Comparison of ENCODE assay signal across 8 mouse cellular contexts in the genomic region with DNA sequence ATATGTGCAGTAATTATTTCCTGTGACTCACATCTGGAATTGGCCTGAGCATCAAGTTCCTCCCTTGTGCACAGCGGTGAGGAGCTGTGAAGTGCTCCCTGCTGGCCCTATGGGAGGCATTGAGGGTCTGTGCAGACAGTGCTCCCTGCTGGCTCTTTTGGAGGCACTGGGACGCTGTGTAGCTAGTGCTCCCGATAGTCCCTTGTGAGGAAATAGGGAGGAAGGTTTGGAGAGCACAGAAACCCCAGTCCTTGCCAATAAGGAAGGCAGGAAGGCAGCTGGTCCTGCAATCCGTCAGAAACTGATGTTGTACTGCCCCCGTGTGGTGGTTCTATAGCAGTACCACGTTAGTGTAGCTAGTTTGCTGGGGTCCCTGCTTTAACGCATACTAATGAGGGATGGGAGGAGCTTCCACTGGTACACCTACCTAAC. TPM values are rescaled to one million over a fixed set of nuclear protein-coding genes. Genes with fewer than 3 reads are reported as not detected.
DNase-seq lines count a peak whose midpoint lies in the region; ATAC-seq and TF ChIP-seq lines count a peak whose summit lies in the region.

No protein-coding gene starts in this region.

- TF ChIP-seq CTCF in Patski (IDR thresholded peaks at IDR 0.05) = peak; percentile 94

- 0 out of 2 replicates have a peak, but pooled peaks cover 2% of the 10 kb centered on the region for H3K4me1 ChIP-seq in hindbrain, embryonic 15.5 days (replicated peaks)

- peak overlapping the region; percentile 14; the same call in 1 of the 2 replicates for H3K4me2 ChIP-seq in hindbrain, embryonic 15.5 days

- WGBS in hindbrain, embryonic 15.5 days = 10% methylated on average over 7 of the region's 7 CpGs

- H3K9me3 ChIP-seq in hindbrain, embryonic 15.5 days = no peaks in the 10 kb centered on the region

- CTCF ChIA-PET in Patski (lab: Charles Lee) = interaction anchor here (0.8 to 2.3 kb wide), 23 partner anchors 8 to 425 kb away, joined by 3 to 24 read pairs (median 4); no protein-coding TSS in a partner anchor

- no peak overlapping the region for H3K4me3 ChIP-seq in hindbrain, embryonic 15.5 days

- peak; percentile 46 for DNase-seq in Patski (ENCODE audit: low read depth, low spot score)
- peak; percentile 89 to 95 for DNase-seq in cerebellum, postnatal 14 days
- DNase-seq in frontal cortex, postnatal 25 days (ENCODE audit: low spot score in 2 of 2) = peak; percentile 37 to 58
- DNase-seq in left cerebral cortex, adult 11 months (ENCODE audit: low spot score) = peak; percentile 49
- peak; percentile 67 for DNase-seq in right cerebral cortex, adult 18-20 months
- peak; percentile 34 for DNase-seq in urinary bladder, postnatal 10 days (ENCODE audit: low spot score)

- H3K27me3 ChIP-seq in Patski = no peaks in the 10 kb centered on the region
- H3K27me3 ChIP-seq in hindbrain, embryonic 15.5 days = 0 out of 2 replicates have a peak, but pooled peaks cover 3% of the 10 kb centered on the region

- POLR2A ChIA-PET in Patski (lab: Charles Lee) = interaction anchor here (1.2 kb wide), 1 partner anchor 233 kb away, joined by 3 read pairs; no protein-coding TSS in a partner anchor

- peak; percentile 75 for ATAC-seq in Patski
- peak; percentile 88 for ATAC-seq in hindbrain, embryonic 15.5 days (ENCODE audit: low FRiP score, low read depth)
- ATAC-seq in megakaryocyte, adult 5-6 weeks (ENCODE audit: poor library complexity, severe bottlenecking) = peak; percentile 93

- no peak overlapping the region for H3K9ac ChIP-seq in hindbrain, embryonic 15.5 days

- in situ Hi-C loops in Patski (cut with MboI; ENCODE audit: low pct_unique_long_range_greater_than_20kb) = loop anchor here (5.0 kb wide), 2 partner anchors 224 to 424 kb away; partner anchors contain the start of gene Mpp6

- no peak overlapping the region for H3K27ac ChIP-seq in hindbrain, embryonic 15.5 days (replicated peaks)

- no peaks in the 10 kb centered on the region for H3K36me3 ChIP-seq in hindbrain, embryonic 15.5 days

RNA-seq across cellular contexts. Expression of gene Cycs, which starts 29.9 kb away (rescaled TPM):
- polyA plus RNA-seq in Patski (2021) = 46.1 TPM
- 74.0 and 82.9 TPM in 2 replicates for polyA plus RNA-seq in hindbrain, embryonic 15.5 days (2015; fragmentation: Nextera tagmentation; extraction: Ambion mirVana)
- total RNA-seq in megakaryocyte, adult 5-6 weeks (2015) = 85.5 and 98.8 TPM in 2 replicates
- 91.9 and 104 TPM in 2 replicates for total RNA-seq in megakaryocyte, adult 5-6 weeks (2017)

RNA-seq across cellular contexts. Expression of gene 4921507P07Rik, which starts 60.0 kb away (rescaled TPM):
- polyA plus RNA-seq in Patski (2021) = 0.51 TPM
- polyA plus RNA-seq in hindbrain, embryonic 15.5 days (2015; fragmentation: Nextera tagmentation; extraction: Ambion mirVana) = 3.1 and 3.4 TPM in 2 replicates
- total RNA-seq in megakaryocyte, adult 5-6 weeks (2015) = 1.4 and 2.1 TPM in 2 replicates
- 0.33 and 0.81 TPM in 2 replicates for total RNA-seq in megakaryocyte, adult 5-6 weeks (2017)

Comparison
In these comparisons a context has a peak if more than half of its experiments do, and no peak if none do; other contexts are left out.
1. DNase-seq: peak in every context shown above with its lines; median percentile 92 in cerebellum, postnatal 14 days; 67 in right cerebral cortex, adult 18-20 months; 49 in left cerebral cortex, adult 11 months; 48 in frontal cortex, postnatal 25 days; 46 in Patski; 34 in urinary bladder, postnatal 10 days.